Comparison of ENCODE assay signal across 8 mouse cellular contexts in genomic region chr9:43105664-43106361, GRCm38 (mm10). TPM values are rescaled to one million over a fixed set of nuclear protein-coding genes. Genes with fewer than 3 reads are reported as not detected.
A peak's percentile ranks its signal among the peaks of the same experiment; 100 is the strongest.
DNase-seq lines count a peak whose midpoint lies in the region; ATAC-seq lines count a peak whose summit lies in the region.

No protein-coding gene starts in this region.

- no peaks in the 10 kb centered on the region for H3K27me3 ChIP-seq in intestine, embryonic 15.5 days (replicated peaks)

- ATAC-seq in intestine, embryonic 15.5 days, result peak; percentile 89
- ATAC-seq in monocyte, adult 5-6 weeks (replicated peaks; ENCODE audit: insufficient number of reproducible peaks, low FRiP score, low TSS enrichment, poor library complexity, severe bottlenecking), result no peak

- WGBS in intestine, embryonic 15.5 days, result under 1% methylated on average over 90 of the region's 91 CpGs

- peak overlapping the region; percentile 77 for H3K4me3 ChIP-seq in intestine, embryonic 15.5 days (replicated peaks)

- peak; percentile 90 for DNase-seq in adrenal gland, adult 8-10 months
- peak; percentile 95 for DNase-seq in embryo, embryonic 9.5 days (ENCODE audit: extremely low spot score)
- peak; percentile 89 to 96 for DNase-seq in gastrocnemius, postnatal 4 days (ENCODE audit: low spot score in 2 of 2)
- DNase-seq in left cerebral cortex, postnatal 25 days (ENCODE audit: low spot score in 2 of 2), result peak; percentile 89 to 90
- DNase-seq in mesoderm, embryonic 11.5 days (ENCODE audit: low read depth, low spot score), result peak; percentile 96
- peak; percentile 96 for DNase-seq in skeletal muscle tissue, adult 2 months (ENCODE audit: low read depth, low spot score)

- no peaks in the 10 kb centered on the region for H3K9me3 ChIP-seq in intestine, embryonic 15.5 days

- H3K4me2 ChIP-seq in intestine, embryonic 15.5 days (replicated peaks), result peak overlapping the region; percentile 79

- H3K36me3 ChIP-seq in intestine, embryonic 15.5 days, result 0 out of 2 replicates have a peak, but pooled peaks cover 3% of the 10 kb centered on the region

- peak overlapping the region; percentile 78 for H3K9ac ChIP-seq in intestine, embryonic 15.5 days

- peaks cover 19% of the 10 kb centered on the region for H3K4me1 ChIP-seq in intestine, embryonic 15.5 days (replicated peaks)

- intact Hi-C loops in left cerebral cortex, postnatal 25 days (cut with DNase I), result loop anchor here (2.0 to 5.0 kb wide), 2 partner anchors 84 to 105 kb away; no protein-coding TSS in a partner anchor

- peak overlapping the region; percentile 95 for H3K27ac ChIP-seq in intestine, embryonic 15.5 days

RNA-seq across cellular contexts. Expression of gene Arhgef12, which starts 1.2 kb away (rescaled TPM):
- total RNA-seq in adrenal gland, adult 8-10 months (2022), result 100 to 1,000 TPM; 132 to 178 (median 164) TPM
- total RNA-seq in gastrocnemius, postnatal 4 days (2021), result 10 to 100 TPM; 55.7 to 56.3 TPM
- polyA plus RNA-seq in intestine, embryonic 15.5 days (2015; fragmentation: Nextera tagmentation; extraction: Ambion mirVana), result 8.1 and 8.3 TPM in 2 replicates
- 100 to 1,000 TPM; 149 to 163 TPM for total RNA-seq in left cerebral cortex, postnatal 25 days (2021)
- total RNA-seq in monocyte, adult 5-6 weeks (2017), result 3.0 to 8.3 TPM (median 3.7 TPM) in 3 replicates

RNA-seq across cellular contexts. Expression of gene Tmem136, which starts 10.6 kb away (rescaled TPM):
- 10 to 100 TPM in 2 of 4 experiments, 1 to 10 TPM in 2; 6.6 to 15.3 (median 11.1) TPM for total RNA-seq in adrenal gland, adult 8-10 months (2022)
- total RNA-seq in gastrocnemius, postnatal 4 days (2021), result 1 to 10 TPM; 1.8 to 1.9 TPM
- polyA plus RNA-seq in intestine, embryonic 15.5 days (2015; fragmentation: Nextera tagmentation; extraction: Ambion mirVana), result 3.2 and 4.4 TPM in 2 replicates
- total RNA-seq in left cerebral cortex, postnatal 25 days (2021), result 10 to 100 TPM; 17.0 to 19.0 TPM
- total RNA-seq in monocyte, adult 5-6 weeks (2017), result 0.29 TPM in 1 of 3 replicates, not detected in the others
